Mouse (Mus musculus) stomach, postnatal 0 days (tissue): ENCODE data around the gene Cttn.

Experiments
- CTCF ChIP-seq: IDR thresholded peaks from 2 replicates; pipeline ENCODE4 v1.5.1; 2016; ENCODE audit warnings: antibody characterized with exemption, low read depth, mild to moderate bottlenecking, moderate library complexity
- EP300 ChIP-seq: optimal IDR thresholded peaks from 2 replicates; pipeline ENCODE3; 2016; ENCODE audit warnings: antibody characterized with exemption

DNA sequence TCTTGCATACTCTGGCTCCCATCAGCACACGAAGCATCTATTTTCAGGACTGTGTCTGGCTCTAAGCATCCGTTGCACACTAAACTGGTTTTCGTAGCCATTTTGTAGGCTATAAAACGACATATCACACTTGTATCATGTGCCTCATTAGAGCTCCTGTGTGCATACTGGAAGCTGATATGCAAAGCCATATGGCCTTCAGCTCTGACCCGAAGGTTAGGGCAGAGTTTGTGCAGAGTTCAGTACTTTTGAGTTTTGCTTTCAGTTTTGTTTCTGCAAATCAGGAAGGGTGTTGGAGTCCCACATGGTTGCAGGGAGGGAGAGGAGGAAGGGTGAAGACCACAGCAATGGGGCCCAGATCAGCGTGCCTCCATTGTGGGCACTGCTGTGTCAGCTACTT is 79.1 kb downstream of the Cttn start:
- TF ChIP-seq CTCF (no peak), EP300 (no peak)
